Mouse (Mus musculus) brain, embryonic 14.5 days (tissue): ENCODE measurements around the gene Ugt1a5.

ENCODE experiments used
- CTCF ChIP-seq: fragments of 200-500 bp; IDR thresholded peaks from 2 replicates; pipeline ENCODE4 v1.5.1; 2012; ENCODE audit warnings: inconsistent platforms, mild to moderate bottlenecking, moderate library complexity, borderline replicate concordance; ENCODE audit not compliant: insufficient read depth, insufficient read length; ENCODE audit errors: extremely low read depth
- POLR2A ChIP-seq: fragments of 200-500 bp; IDR thresholded peaks from 2 replicates; pipeline ENCODE4 v1.6.1; 2012; ENCODE audit warnings: mild to moderate bottlenecking, inconsistent platforms, borderline replicate concordance; ENCODE audit not compliant: poor library complexity, insufficient read depth, insufficient read length, severe bottlenecking; ENCODE audit errors: extremely low read depth

DNA sequence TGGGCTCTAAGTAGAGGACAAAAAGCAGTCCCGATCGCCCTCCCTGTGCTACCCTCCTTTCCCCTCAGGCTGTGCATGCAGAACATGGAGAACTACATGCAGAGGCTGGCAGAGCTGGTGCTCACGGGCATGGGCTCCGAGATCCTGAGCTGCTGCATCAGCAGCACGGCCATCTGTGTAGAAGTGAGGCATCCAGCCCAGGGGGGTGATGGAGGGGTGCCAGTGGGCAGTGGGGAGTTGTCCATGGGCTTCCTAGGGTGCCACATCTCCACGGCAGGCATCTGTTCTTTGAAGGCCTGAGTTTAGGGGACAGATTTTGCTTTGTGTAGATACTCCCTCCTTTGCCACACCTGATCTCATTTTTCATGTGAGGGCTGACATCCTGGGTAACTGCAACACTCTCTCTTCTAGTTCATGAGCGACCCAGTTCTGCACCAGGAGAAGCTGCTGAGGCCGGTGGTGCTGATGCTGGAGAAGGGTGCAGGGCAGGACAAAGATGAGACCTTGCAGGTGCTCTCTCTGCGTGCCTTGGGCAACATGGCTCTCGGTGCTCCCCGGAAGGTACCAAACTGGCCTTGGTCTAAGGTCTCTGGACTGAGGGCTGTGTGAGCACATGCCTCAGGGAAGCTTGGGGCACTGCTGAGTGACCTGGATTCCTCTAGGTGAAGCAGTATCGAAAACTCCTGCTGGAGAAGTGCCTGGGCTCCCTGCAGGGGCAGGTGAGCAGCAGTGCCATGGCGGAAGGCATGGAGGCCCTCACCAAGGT, 90.4 kb downstream of the Ugt1a5 start:
- TF ChIP-seq POLR2A (no peak), CTCF (no peak)
